Mouse (Mus musculus) neural tube, embryonic 12.5 days (tissue): Measurements from ENCODE around the gene Iqgap3. TPM values are rescaled to one million over a fixed set of nuclear protein-coding genes. Genes with fewer than 3 reads are reported as not detected.

Experiments used
- ATAC-seq: fragments of 200-750 bp; cut with Nextera tagmentation; 2 replicates; pipeline ENCODE4 v1.8.0; 2017; ENCODE audit warnings: low read depth, mild to moderate bottlenecking, moderate TSS enrichment, moderate library complexity; ENCODE audit not compliant: low FRiP score
- H3K27ac ChIP-seq: fragments of 300-500 bp; sonication (generic); 2 replicates; pipeline ENCODE4 v1.5.1; 2016
- H3K27me3 ChIP-seq: fragments of 300-500 bp; sonication (generic); replicated peaks from 2 replicates; pipeline ENCODE4 v1.6.1; 2016; ENCODE audit warnings: mild to moderate bottlenecking
- H3K36me3 ChIP-seq: fragments of 300-500 bp; sonication (generic); 2 replicates; pipeline ENCODE4 v1.6.1; 2016; ENCODE audit warnings: mild to moderate bottlenecking
- H3K4me1 ChIP-seq: fragments of 300-500 bp; sonication (generic); 2 replicates; pipeline ENCODE4 v1.6.1; 2016
- H3K4me2 ChIP-seq: fragments of 300-500 bp; sonication (generic); replicated peaks from 2 replicates; pipeline ENCODE4 v1.6.1; 2016; ENCODE audit warnings: mild to moderate bottlenecking
- H3K4me3 ChIP-seq: fragments of 300-500 bp; sonication (generic); 2 replicates; pipeline ENCODE4 v1.5.1; 2016
- H3K9ac ChIP-seq: fragments of 300-500 bp; sonication (generic); 2 replicates; pipeline ENCODE4 v1.6.1; 2016; ENCODE audit warnings: mild to moderate bottlenecking
- H3K9me3 ChIP-seq: fragments of 300-500 bp; sonication (generic); 2 replicates; pipeline ENCODE4 v1.6.1; 2016; ENCODE audit warnings: mild to moderate bottlenecking
- WGBS: fragments of 180-500 bp; shearing (Covaris S2); methylation state at CpG from one replicate; pipeline ENCODE4 v1.1.7; 2016; 5-methylcytosine and 5-hydroxymethylcytosine counted together
- polyA plus RNA-seq: library from polyadenylated mRNA; unstranded; fragments of >200 nt; fragmentation: Nextera tagmentation; extraction: Ambion mirVana; gene quantifications from 2 replicates; pipeline ENCODE4 v1.2.1, GENCODE M21; 2016

The Iqgap3 gene
- polyA plus RNA-seq, 1 experiment from 2014 or later, result 14.3 TPM

DNA sequence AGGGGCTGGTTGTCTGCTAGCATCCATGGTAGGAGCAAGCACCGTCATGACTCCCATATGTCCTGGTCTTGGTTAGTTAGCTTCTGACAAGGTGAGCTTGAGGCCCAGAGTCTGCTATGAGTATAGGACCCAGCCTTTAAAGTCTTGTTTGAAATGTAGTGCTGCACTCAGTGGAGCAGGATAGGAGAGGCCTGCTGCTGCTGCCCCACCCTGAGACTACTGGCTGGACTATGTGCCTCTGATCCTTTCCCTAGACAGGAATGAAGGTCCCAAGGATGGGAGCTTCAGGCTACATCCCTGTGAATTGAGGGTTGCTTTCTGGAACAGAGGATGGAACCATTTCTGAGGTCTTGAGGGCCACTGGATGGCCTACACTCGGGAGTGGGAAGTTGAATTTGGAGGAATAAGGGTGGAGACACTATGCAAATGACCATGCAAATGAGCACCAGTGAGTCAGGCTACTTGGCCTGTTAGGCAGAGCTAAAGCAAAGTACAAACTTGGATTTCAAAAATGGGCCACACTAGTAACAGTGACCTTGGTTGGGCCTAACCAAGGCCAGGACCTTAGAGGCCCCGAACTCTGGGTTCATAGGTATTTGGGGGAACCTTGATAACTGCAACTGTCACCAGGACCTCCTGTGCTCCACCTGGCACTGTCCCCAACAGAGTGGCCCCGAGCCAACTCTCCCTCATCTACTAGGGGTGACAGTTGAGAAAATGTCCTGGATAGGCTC, 67.2 kb downstream of the Iqgap3 start:
- Histone ChIP-seq H3K4me3 (no peak overlapping the region), H3K4me1 (peaks cover 90% of the 10 kb centered on the region), H3K27me3 (no peaks in the 10 kb centered on the region), H3K36me3 (no peaks in the 10 kb centered on the region), H3K9me3 (no peaks in the 10 kb centered on the region), H3K9ac (no peak overlapping the region), H3K4me2 (peak overlapping the region; percentile 43), H3K27ac (no peak overlapping the region)
- 62% methylated on average over 4 of the region's 4 CpGs for WGBS
- no peak for ATAC-seq

DNA sequence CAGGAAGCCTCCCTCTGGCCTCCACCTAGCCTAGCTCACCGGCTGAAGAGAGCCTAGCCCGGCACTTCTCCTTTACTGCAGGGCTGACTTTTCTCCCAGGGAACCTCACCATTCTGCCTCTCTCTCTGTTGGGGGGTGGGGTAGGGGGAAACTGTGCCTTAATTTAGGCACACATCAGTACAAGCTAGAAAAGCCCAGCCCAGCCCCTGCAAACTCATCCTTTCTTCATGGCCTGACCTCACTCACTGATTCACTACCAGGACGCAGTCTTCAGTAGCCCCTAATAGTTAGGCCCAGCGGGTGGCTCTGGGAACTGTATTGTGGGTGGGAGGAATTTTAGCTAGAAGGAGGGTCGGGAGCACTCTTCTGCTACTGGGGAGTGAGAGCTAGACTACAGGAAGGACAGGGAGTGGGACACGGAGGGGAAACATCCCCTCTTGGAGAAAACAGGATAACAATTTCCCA, 67.8 kb downstream of the Iqgap3 start:
- Histone ChIP-seq H3K4me2 (peak overlapping the region; percentile 43), H3K36me3 (no peaks in the 10 kb centered on the region), H3K9ac (peak overlapping the region; percentile 33; the same call in 1 of the 2 replicates), H3K4me3 (no peak overlapping the region), H3K27ac (peak overlapping the region; percentile 68; the same call in 1 of the 2 replicates), H3K27me3 (no peaks in the 10 kb centered on the region), H3K9me3 (no peaks in the 10 kb centered on the region), H3K4me1 (peaks cover 84% of the 10 kb centered on the region)
- ATAC-seq, result no peak
- 10% methylated on average over 6 of the region's 6 CpGs for WGBS

DNA sequence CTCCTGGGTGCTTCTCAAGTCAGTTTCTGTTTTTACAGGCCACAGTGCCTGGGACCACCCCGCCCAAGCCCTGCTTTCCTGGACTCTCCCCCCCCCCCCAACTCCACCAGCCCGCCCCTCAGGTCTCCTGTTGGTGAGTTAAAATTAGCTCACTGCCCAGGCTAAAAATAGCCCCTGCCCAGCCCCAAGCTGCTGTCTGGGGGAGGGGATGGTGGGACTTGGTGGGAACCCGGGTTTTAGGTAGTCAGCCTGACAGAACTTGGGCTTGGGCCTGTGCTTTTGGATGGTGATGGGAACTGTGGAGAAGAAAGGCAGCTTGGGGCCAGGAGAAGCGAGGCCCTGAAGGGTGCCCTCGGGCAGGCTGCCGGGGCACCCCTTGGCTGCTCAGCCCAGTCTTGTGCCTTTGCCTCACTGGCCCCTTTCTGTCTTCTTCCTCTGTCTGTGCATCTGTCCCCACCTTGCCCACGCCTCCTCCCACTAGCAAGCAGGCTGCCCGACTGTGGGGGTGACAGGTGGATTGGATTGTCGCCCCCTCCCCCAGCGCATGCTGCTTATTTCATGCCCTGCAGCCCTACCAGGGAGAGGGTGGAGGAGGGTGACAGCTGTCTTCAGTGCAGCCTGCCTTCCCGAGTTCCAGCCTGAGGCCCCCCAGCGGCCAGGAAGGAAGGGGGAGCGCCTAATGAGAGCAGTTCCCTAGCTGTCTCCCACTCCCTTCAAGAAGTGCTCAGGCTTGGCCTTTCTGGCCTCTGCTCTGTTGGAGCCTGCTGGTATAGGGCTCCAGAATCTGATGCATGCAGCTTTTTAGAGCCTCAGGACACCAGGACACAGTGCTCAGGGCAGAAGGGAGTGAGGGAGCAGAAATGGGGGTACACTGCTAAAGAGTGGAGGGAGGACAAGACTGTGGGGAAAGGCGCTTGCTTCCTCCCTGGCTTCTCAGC, 68.6 kb downstream of the Iqgap3 start:
- peak overlapping the region; percentile 43 for H3K4me2 ChIP-seq
- H3K36me3 ChIP-seq, result no peaks in the 10 kb centered on the region
- H3K27ac ChIP-seq, result peak overlapping the region; percentile 68
- no peak overlapping the region for H3K4me3 ChIP-seq
- no peaks in the 10 kb centered on the region for H3K27me3 ChIP-seq
- 20% methylated on average over 14 of the region's 14 CpGs for whole genome bisulfite sequencing
- H3K4me1 ChIP-seq, result peaks cover 77% of the 10 kb centered on the region
- H3K9ac ChIP-seq, result peak overlapping the region; percentile 33; the same call in 1 of the 2 replicates
- H3K9me3 ChIP-seq, result no peaks in the 10 kb centered on the region
- peak; percentile 65 for ATAC-seq

DNA sequence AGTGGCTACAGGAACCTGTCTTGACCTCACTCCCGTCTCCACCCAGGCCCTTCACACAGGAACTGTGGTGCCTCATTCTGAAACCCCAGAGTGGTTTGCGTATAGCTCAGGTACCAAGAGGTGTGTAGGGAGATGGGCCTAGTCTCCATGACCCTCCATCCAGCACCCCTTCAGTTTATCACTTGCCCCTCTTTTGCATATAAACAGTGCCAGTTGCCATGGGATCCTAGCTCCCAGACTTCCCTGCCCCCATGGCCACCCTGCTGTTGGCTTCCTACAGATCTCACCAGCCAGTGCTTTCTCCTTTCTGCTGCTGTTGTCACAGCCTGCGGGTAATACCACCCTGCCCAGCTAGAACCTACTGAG, 69.2 kb downstream of the Iqgap3 start:
- 53% methylated on average over 3 of the region's 3 CpGs for WGBS
- peak overlapping the region; percentile 33; the same call in 1 of the 2 replicates for H3K9ac ChIP-seq
- H3K4me2 ChIP-seq, result peak overlapping the region; percentile 43
- ATAC-seq, result peak; percentile 19; the same call in 1 of the 2 replicates
- H3K36me3 ChIP-seq, result peaks cover 3% of the 10 kb centered on the region
- peak overlapping the region; percentile 68; the same call in 1 of the 2 replicates for H3K27ac ChIP-seq
- H3K4me1 ChIP-seq, result peaks cover 70% of the 10 kb centered on the region
- H3K27me3 ChIP-seq, result no peaks in the 10 kb centered on the region
- no peak overlapping the region for H3K4me3 ChIP-seq
- H3K9me3 ChIP-seq, result no peaks in the 10 kb centered on the region

DNA sequence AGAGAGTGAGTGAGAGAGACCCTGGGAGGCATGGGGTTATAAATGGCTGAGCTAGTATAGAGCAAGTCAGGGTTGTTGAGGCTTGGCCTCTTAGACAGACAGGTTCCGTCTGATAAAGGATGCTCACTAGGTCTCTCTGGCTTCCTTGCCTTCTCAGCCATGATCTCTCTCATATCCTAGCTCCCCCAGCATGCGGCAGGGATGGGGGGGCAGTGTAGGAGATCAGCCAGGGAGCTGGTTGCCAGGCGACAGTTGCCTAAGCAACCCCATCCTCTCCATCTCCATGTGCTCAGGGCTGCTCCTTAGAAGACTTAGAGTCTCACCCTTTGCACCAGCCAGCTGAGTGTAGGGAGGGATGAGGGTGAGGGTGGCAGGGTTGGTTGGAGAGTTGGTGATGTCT, 70.3 kb downstream of the Iqgap3 start:
- no peak overlapping the region for H3K9ac ChIP-seq
- peak overlapping the region; percentile 43 for H3K4me2 ChIP-seq
- WGBS, result 53% methylated on average over 3 of the region's 3 CpGs
- no peaks in the 10 kb centered on the region for H3K9me3 ChIP-seq
- peaks cover 60% of the 10 kb centered on the region for H3K4me1 ChIP-seq
- peak; percentile 81 for ATAC-seq
- H3K27ac ChIP-seq, result no peak overlapping the region
- H3K4me3 ChIP-seq, result no peak overlapping the region
- H3K36me3 ChIP-seq, result peaks cover 13% of the 10 kb centered on the region
- H3K27me3 ChIP-seq, result no peaks in the 10 kb centered on the region

DNA sequence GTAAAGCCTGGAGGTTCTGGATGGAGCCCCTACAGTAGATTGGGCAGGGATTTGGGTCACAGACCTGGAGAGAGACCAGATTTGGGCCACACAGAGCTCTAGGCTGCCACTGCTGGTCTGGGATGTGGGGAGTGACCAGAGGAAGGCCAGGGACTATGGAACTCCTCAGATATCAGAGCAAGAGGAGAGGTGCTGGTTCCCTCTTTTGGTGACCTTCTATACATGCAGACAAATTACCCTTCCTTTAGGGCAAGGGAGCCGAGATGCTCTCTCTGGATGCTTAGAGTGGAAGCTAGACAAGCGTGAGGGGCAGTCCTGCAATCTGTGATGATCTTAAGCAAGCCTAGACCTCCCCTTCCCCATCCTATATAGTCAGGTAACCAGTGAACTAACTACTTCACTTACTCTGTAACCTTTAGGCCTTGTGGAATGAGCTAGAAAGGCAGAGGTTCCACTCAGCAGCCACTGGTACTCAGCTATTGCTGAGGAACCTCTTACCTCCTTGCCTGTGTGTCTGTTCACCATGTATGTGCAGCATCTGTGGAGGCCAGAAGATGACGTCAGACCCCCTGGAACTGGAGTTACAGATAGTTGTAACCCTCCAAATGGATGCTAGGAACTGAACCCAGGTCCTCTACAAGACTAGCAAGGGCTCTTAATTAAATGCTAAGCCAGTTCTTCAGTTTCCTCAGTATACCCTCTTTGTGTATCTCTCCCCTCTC, 71.7 kb downstream of the Iqgap3 start:
- no peaks in the 10 kb centered on the region for H3K9me3 ChIP-seq
- H3K36me3 ChIP-seq, result peaks cover 20% of the 10 kb centered on the region
- 86% methylated on average over 3 of the region's 3 CpGs for WGBS
- H3K9ac ChIP-seq, result no peak overlapping the region
- H3K4me1 ChIP-seq, result peaks cover 55% of the 10 kb centered on the region
- no peak overlapping the region for H3K4me3 ChIP-seq
- ATAC-seq, result no peak
- H3K27me3 ChIP-seq, result no peaks in the 10 kb centered on the region
- no peak overlapping the region; the same call in 1 of the 2 replicates for H3K4me2 ChIP-seq
- no peak overlapping the region for H3K27ac ChIP-seq

DNA sequence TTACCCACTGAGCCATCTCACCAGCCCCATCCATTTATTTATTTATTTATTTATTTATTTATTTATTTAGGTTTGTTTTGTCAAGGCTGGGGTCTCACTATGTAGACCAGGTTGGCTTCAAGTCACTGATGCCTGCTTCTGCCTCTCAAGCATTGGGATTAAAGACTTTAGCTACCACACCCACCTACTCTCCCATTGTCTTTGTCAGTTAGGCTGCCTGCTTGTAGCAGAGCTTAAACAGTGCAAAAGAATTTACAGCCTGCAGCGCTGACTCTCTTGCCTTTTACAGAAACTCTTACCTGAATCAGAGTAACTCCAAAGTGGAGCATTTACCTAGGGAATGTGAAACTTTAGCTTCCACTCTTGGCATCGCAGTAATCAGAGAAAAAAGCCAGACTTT, 72.5 kb downstream of the Iqgap3 start:
- Histone ChIP-seq H3K36me3 (peaks cover 27% of the 10 kb centered on the region), H3K4me3 (no peak overlapping the region), H3K27ac (no peak overlapping the region), H3K9ac (no peak overlapping the region), H3K27me3 (no peaks in the 10 kb centered on the region), H3K9me3 (no peaks in the 10 kb centered on the region), H3K4me2 (no peak overlapping the region), H3K4me1 (peaks cover 47% of the 10 kb centered on the region)
- WGBS, result 60% methylated on average over 2 of the region's 2 CpGs
- ATAC-seq, result no peak

DNA sequence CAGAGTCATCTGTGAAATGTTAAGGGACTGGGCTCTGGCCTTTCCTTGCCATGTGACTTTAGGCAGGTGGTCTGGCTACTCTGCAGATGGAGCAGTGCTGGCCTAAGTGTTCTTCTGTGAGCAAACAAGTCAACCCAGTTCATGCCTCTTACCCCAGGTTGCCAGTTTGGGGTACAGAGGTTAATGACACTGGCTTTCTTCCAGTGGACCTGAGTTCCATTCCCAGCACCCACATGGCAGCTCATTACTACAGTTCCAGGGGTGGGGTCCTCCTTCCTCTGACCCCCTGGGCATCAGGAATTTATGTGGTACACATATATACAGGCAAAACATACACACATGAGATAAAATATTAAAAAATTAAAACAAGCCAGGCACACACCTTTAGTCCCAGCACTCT, 75.0 kb downstream of the Iqgap3 start:
- Histone ChIP-seq H3K9ac (no peak overlapping the region), H3K4me3 (no peak overlapping the region), H3K27ac (no peak overlapping the region), H3K4me1 (peaks cover 22% of the 10 kb centered on the region), H3K9me3 (no peaks in the 10 kb centered on the region), H3K36me3 (peaks cover 51% of the 10 kb centered on the region), H3K4me2 (no peak overlapping the region), H3K27me3 (no peaks in the 10 kb centered on the region)
- ATAC-seq, result no peak

DNA sequence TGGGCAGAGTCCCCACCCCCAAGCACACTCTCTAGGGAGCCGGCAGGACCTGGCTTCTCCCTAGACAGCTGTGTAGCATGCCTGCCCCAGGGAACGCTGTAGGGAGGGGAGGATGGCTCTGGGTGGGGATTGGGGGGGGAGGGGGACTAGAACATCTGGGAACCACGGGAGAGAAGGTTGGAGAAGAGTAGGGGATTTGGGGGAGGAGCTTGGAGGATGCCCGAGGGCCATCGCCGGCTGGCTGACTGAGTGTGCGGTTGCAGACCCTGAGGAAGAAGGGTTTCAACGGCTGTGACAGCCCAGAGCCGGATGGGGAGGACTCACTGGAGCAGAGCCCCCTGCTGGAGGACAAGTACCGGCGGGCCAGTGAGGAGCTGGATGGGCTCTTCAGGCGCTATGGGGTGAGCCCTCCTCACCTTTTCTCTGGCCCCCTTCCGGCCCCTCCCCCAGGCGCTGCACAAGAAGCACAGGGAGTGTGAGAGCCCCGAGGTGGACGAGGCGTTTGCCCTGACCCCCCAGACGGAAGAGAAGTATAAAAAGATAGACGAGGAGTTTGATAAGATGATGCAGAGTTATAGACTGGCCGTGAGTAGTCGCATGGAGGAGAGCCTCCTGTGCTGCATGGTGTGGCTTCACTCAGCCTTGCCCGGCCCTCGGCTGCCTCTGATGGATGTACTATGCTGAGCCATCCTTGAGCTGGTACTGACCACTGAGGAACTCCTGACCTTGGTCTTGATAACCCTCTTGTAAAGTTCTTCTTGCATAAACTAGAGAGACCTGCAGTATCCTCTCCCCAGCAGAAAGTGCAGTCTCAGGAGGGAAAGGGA, 76.2 kb downstream of the Iqgap3 start:
- Histone ChIP-seq H3K4me3 (no peak overlapping the region), H3K9ac (peak overlapping the region; percentile 38; the same call in 1 of the 2 replicates), H3K4me1 (peaks cover 11% of the 10 kb centered on the region), H3K27me3 (no peaks in the 10 kb centered on the region), H3K36me3 (peaks cover 63% of the 10 kb centered on the region), H3K27ac (no peak overlapping the region), H3K4me2 (peak overlapping the region; percentile 36), H3K9me3 (no peaks in the 10 kb centered on the region)
- 21% methylated on average over 23 of the region's 23 CpGs for WGBS
- peak; percentile 72 for ATAC-seq

DNA sequence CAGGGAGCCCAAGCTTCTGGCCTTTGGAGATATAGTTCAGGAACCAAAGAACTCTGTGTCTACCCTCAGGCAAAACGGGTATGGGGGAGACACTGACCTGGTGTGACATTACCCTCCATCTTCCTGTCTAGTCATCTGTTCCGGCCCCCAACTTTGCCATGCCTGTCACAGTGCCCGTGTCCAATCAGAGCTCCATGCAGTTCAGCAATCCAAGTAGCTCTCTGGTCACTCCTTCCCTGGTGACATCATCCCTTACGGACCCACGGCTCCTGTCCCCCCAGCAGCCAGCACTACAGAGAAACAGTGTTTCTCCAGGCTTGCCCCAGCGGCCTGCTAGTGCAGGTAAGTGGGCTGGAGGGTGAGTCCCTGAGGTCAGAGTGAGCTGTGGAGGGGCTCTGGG, 77.2 kb downstream of the Iqgap3 start:
- Histone ChIP-seq H3K9ac (no peak overlapping the region), H3K9me3 (no peaks in the 10 kb centered on the region), H3K4me3 (no peak overlapping the region), H3K4me2 (no peak overlapping the region), H3K4me1 (peaks cover 9% of the 10 kb centered on the region), H3K36me3 (peaks cover 71% of the 10 kb centered on the region), H3K27me3 (no peaks in the 10 kb centered on the region), H3K27ac (no peak overlapping the region)
- WGBS, result 88% methylated on average over 6 of the region's 6 CpGs
- no peak for ATAC-seq

DNA sequence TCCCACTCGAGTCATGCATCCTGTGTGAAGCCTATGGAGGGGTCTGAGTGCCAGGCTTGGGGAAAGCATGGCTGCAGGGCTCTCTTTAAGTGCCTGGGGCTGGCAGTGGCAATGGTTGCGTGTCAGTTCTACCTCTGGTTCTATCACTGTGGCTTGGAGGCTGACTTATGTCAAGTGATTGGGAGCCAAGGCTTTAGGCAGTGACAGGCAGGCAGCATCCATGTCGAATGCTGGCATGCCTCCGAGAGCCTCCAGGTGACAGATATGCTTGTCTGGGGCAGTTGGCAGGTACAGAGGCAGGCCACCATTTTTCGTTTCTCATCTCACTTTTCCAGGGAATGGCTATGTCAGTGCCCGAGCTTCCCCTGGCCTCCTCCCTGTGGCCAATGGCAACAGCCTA, 79.1 kb downstream of the Iqgap3 start:
- no peak overlapping the region for H3K27ac ChIP-seq
- H3K27me3 ChIP-seq, result no peaks in the 10 kb centered on the region
- H3K4me1 ChIP-seq, result peaks cover 9% of the 10 kb centered on the region
- WGBS, result 85% methylated on average over 6 of the region's 6 CpGs
- no peaks in the 10 kb centered on the region for H3K9me3 ChIP-seq
- no peak overlapping the region for H3K4me2 ChIP-seq
- ATAC-seq, result no peak
- peaks cover 86% of the 10 kb centered on the region for H3K36me3 ChIP-seq
- H3K9ac ChIP-seq, result no peak overlapping the region
- H3K4me3 ChIP-seq, result no peak overlapping the region
